In genomic region chr11:5706874-5707529, GRCm38 (mm10) we compare ENCODE assay signal across 8 mouse cellular contexts. TPM values are rescaled to one million over a fixed set of nuclear protein-coding genes. Genes with fewer than 3 reads are reported as not detected.
A peak's percentile ranks its signal among the peaks of the same experiment; 100 is the strongest.
DNase-seq lines count a peak whose midpoint lies in the region; ATAC-seq and TF ChIP-seq lines count a peak whose summit lies in the region.

No protein-coding gene starts in this region.

- H3K36me3 ChIP-seq in G1E (replicated peaks) = peaks cover 39% of the 10 kb centered on the region
- peaks cover 34% of the 10 kb centered on the region for H3K36me3 ChIP-seq in embryonic facial prominence, embryonic 10.5 days (replicated peaks)
- peaks cover 18% of the 10 kb centered on the region for H3K36me3 ChIP-seq in hindbrain, embryonic 15.5 days
- H3K36me3 ChIP-seq in lung, embryonic 16.5 days (ENCODE audit: control insufficient read depth, insufficient read depth, low read length) = peaks cover 11% of the 10 kb centered on the region; the same call in 1 of the 2 replicates
- peaks cover 11% of the 10 kb centered on the region for H3K36me3 ChIP-seq in small intestine, adult 2 months (ENCODE audit: control insufficient read depth, insufficient read depth, low read length)

- H3K4me1 ChIP-seq in G1E (ENCODE audit: insufficient read depth, low read depth, low read length) = peaks cover 27% of the 10 kb centered on the region
- H3K4me1 ChIP-seq in embryonic facial prominence, embryonic 10.5 days = peaks cover 14% of the 10 kb centered on the region
- peaks cover 14% of the 10 kb centered on the region for H3K4me1 ChIP-seq in hindbrain, embryonic 15.5 days (replicated peaks)
- H3K4me1 ChIP-seq in lung, embryonic 16.5 days (replicated peaks; ENCODE audit: control insufficient read depth, insufficient read depth, low read length) = peaks cover 8% of the 10 kb centered on the region
- peaks cover 3% of the 10 kb centered on the region for H3K4me1 ChIP-seq in small intestine, adult 2 months (ENCODE audit: control insufficient read depth, insufficient read depth, insufficient read length, low read length)

- H3K9me3 ChIP-seq in G1E (replicated peaks) = no peaks in the 10 kb centered on the region
- H3K9me3 ChIP-seq in embryonic facial prominence, embryonic 10.5 days = no peaks in the 10 kb centered on the region
- H3K9me3 ChIP-seq in hindbrain, embryonic 15.5 days = no peaks in the 10 kb centered on the region
- H3K9me3 ChIP-seq in lung, embryonic 16.5 days (ENCODE audit: control insufficient read depth, low read length) = no peaks in the 10 kb centered on the region

- peak overlapping the region; percentile 96 for H3K27ac ChIP-seq in embryonic facial prominence, embryonic 10.5 days (replicated peaks)
- H3K27ac ChIP-seq in hindbrain, embryonic 15.5 days (replicated peaks) = peak overlapping the region; percentile 80
- peak overlapping the region; percentile 71 for H3K27ac ChIP-seq in lung, embryonic 16.5 days (ENCODE audit: low read length)
- peak overlapping the region; percentile 42 for H3K27ac ChIP-seq in small intestine, adult 2 months (ENCODE audit: insufficient read depth, low read depth, low read length)

- H3K9ac ChIP-seq in hindbrain, embryonic 15.5 days = peak overlapping the region; percentile 85
- peak overlapping the region; percentile 92 for H3K9ac ChIP-seq in lung, embryonic 16.5 days (ENCODE audit: low read length)

- no peak for ATAC-seq in G1E (ENCODE audit: extremely low read depth, insufficient number of reproducible peaks, low FRiP score, poor library complexity, severe bottlenecking)
- peak; percentile 84 for ATAC-seq in hindbrain, embryonic 15.5 days (ENCODE audit: low FRiP score, low read depth)
- ATAC-seq in lung, embryonic 16.5 days (ENCODE audit: low read depth) = peak; percentile 71
- no peak for ATAC-seq in inflammation-experienced regulatory T-cells, adult 6 months

- peak overlapping the region; percentile 92 for H3K4me3 ChIP-seq in G1E (ENCODE audit: low read depth, low read length)
- peak overlapping the region; percentile 87 for H3K4me3 ChIP-seq in embryonic facial prominence, embryonic 10.5 days
- peak overlapping the region; percentile 95 for H3K4me3 ChIP-seq in hindbrain, embryonic 15.5 days
- peak overlapping the region; percentile 90 for H3K4me3 ChIP-seq in lung, embryonic 16.5 days (ENCODE audit: low read length)
- peak overlapping the region; percentile 93 for H3K4me3 ChIP-seq in small intestine, adult 2 months (ENCODE audit: low read depth, low read length)

- H3K27me3 ChIP-seq in G1E (ENCODE audit: insufficient read depth, low read length) = no peaks in the 10 kb centered on the region
- H3K27me3 ChIP-seq in embryonic facial prominence, embryonic 10.5 days (replicated peaks; ENCODE audit: low read depth, poor library complexity, severe bottlenecking) = no peaks in the 10 kb centered on the region
- no peaks in the 10 kb centered on the region for H3K27me3 ChIP-seq in hindbrain, embryonic 15.5 days
- no peaks in the 10 kb centered on the region for H3K27me3 ChIP-seq in lung, embryonic 16.5 days (ENCODE audit: control insufficient read depth, insufficient read depth, low read depth, low read length)
- no peaks in the 10 kb centered on the region for H3K27me3 ChIP-seq in small intestine, adult 2 months (ENCODE audit: control insufficient read depth, insufficient read depth, low read length)

- TF ChIP-seq POLR2A in small intestine, adult 2 months (IDR thresholded peaks at IDR 0.05; ENCODE audit: low read depth, low read length) = no peak

- H3K4me2 ChIP-seq in hindbrain, embryonic 15.5 days = peak overlapping the region; percentile 78
- peak overlapping the region; percentile 62 for H3K4me2 ChIP-seq in lung, embryonic 16.5 days (ENCODE audit: low read depth, low read length)

- peak; percentile 25 to 45 for DNase-seq in layer of hippocampus, postnatal 25 days (ENCODE audit: extremely low spot score in 1 of 2, low spot score in 1 of 2)
- DNase-seq in layer of hippocampus, adult 11-12 months (ENCODE audit: low spot score) = no peak
- peak; percentile 35 for DNase-seq in G1E (ENCODE audit: low spot score)
- no peak for DNase-seq in embryonic facial prominence, embryonic 10.5 days (ENCODE audit: low spot score)

- no peak for TF ChIP-seq CTCF in G1E (IDR thresholded peaks at IDR 0.05; ENCODE audit: low read depth, low read length)
- no peak for TF ChIP-seq CTCF in small intestine, adult 2 months (IDR thresholded peaks at IDR 0.05; ENCODE audit: extremely low read depth, insufficient read length, insufficient replicate concordance, low read depth, low read length)

- 2% methylated on average over 43 of the region's 43 CpGs for WGBS in embryonic facial prominence, embryonic 10.5 days
- under 1% methylated on average over 43 of the region's 43 CpGs for WGBS in hindbrain, embryonic 15.5 days
- under 1% methylated on average over 39 of the region's 43 CpGs for WGBS in lung, embryonic 16.5 days
- WGBS in small intestine, adult 2 months = under 1% methylated on average over 43 of the region's 43 CpGs

RNA-seq across cellular contexts. Expression of gene Mrps24, which starts 8.5 kb away (rescaled TPM):
- total RNA-seq in layer of hippocampus, postnatal 25 days (2021) = 10 to 100 TPM; 67.7 to 79.1 TPM
- total RNA-seq in G1E (2014; fragmentation: Nextera tagmentation) (17.9 and 26.1 TPM in 2 replicates), G1E (2017) (75.1 and 89.8 TPM in 2 replicates)
- 112 and 154 TPM in 2 replicates for polyA plus RNA-seq in G1E (2012)
- 154 and 156 TPM in 2 replicates for polyA plus RNA-seq in embryonic facial prominence, embryonic 10.5 days (2016; fragmentation: Nextera tagmentation; extraction: Ambion mirVana)
- polyA plus RNA-seq in hindbrain, embryonic 15.5 days (2015; fragmentation: Nextera tagmentation; extraction: Ambion mirVana) = 192 and 196 TPM in 2 replicates
- polyA plus RNA-seq in lung, embryonic 16.5 days (2015; fragmentation: Nextera tagmentation; extraction: Ambion mirVana) = 180 TPM in 2 replicates
- 234 and 379 TPM in 2 replicates for polyA plus RNA-seq in small intestine, adult 2 months (2012; rRNA removed)
- polyA plus RNA-seq in inflammation-experienced regulatory T-cells, adult 6 months (2017; shearing (Covaris generic)) = 10 to 100 TPM; 32.6 to 72.2 (median 48.1) TPM

RNA-seq across cellular contexts. Expression of gene Urgcp, which starts 55.2 kb away (rescaled TPM):
- total RNA-seq in layer of hippocampus, postnatal 25 days (2021) = 10 to 100 TPM; 64.7 to 68.7 TPM
- total RNA-seq in G1E (2014; fragmentation: Nextera tagmentation) = 6.8 and 7.2 TPM in 2 replicates
- 7.9 and 8.2 TPM in 2 replicates for total RNA-seq in G1E (2017)
- 8.7 and 8.9 TPM in 2 replicates for polyA plus RNA-seq in G1E (2012)
- 18.0 and 19.1 TPM in 2 replicates for polyA plus RNA-seq in embryonic facial prominence, embryonic 10.5 days (2016; fragmentation: Nextera tagmentation; extraction: Ambion mirVana)
- polyA plus RNA-seq in hindbrain, embryonic 15.5 days (2015; fragmentation: Nextera tagmentation; extraction: Ambion mirVana) = 33.5 TPM in 2 replicates
- 26.0 and 26.7 TPM in 2 replicates for polyA plus RNA-seq in lung, embryonic 16.5 days (2015; fragmentation: Nextera tagmentation; extraction: Ambion mirVana)
- polyA plus RNA-seq in small intestine, adult 2 months (2012; rRNA removed) = 18.6 and 45.5 TPM in 2 replicates
- 1 to 10 TPM; 4.8 to 7.2 (median 6.3) TPM for polyA plus RNA-seq in inflammation-experienced regulatory T-cells, adult 6 months (2017; shearing (Covaris generic))

Comparison
In these comparisons a context has a peak if more than half of its experiments do, and no peak if none do; other contexts are left out.
1. DNase-seq: peak in layer of hippocampus, postnatal 25 days (2 of 2) and G1E (single experiment); none in layer of hippocampus, adult 11-12 months (single experiment) and embryonic facial prominence, embryonic 10.5 days (single experiment).
2. ATAC-seq: peak in hindbrain, embryonic 15.5 days (single experiment) and lung, embryonic 16.5 days (single experiment); none in G1E (single experiment) and inflammation-experienced regulatory T-cells, adult 6 months (single experiment).
3. H3K27ac ChIP-seq: peak in every context shown above with its lines; median percentile 96 in embryonic facial prominence, embryonic 10.5 days; 80 in hindbrain, embryonic 15.5 days; 71 in lung, embryonic 16.5 days; 42 in small intestine, adult 2 months.
4. Peak in every context shown above with its lines, with median percentiles within 50 percentile points of each other: H3K4me3 ChIP-seq.